Mouse (Mus musculus): Measurements from ENCODE around the gene Palm. TPM values are rescaled to one million over a fixed set of nuclear protein-coding genes. Genes with fewer than 3 reads are reported as not detected.
"Not testable (repeated sequence)": the region's sequence is repeated elsewhere in the genome, so short reads cannot be mapped to it uniquely, and the experiment has no call there.

The Palm gene
- 246 and 261 TPM in 2 replicates for polyA plus RNA-seq (2015; fragmentation: Nextera tagmentation; extraction: Ambion mirVana)

GRCm38 (mm10) chr10:79793051-79793737 is at the start of gene Palm:
Palm (plus strand) TSS chr10:79793572.
- peak within 1 kb of the TSS; percentile 95 for H3K27ac ChIP-seq
- no peaks in the 10 kb centered on the region for H3K36me3 ChIP-seq
- H3K4me2 ChIP-seq (replicated peaks), result peak within 1 kb of the TSS; percentile 93
- peak within 1 kb of the TSS; percentile 99 for H3K9ac ChIP-seq (replicated peaks)
- H3K4me3 ChIP-seq (replicated peaks), result peak within 1 kb of the TSS; percentile 96
- no peaks in the 10 kb centered on the region for H3K9me3 ChIP-seq
- H3K4me1 ChIP-seq (replicated peaks), result peaks cover 37% of the 10 kb centered on the region
- H3K27me3 ChIP-seq, result no peaks in the 10 kb centered on the region
- WGBS, result 5% methylated on average over 51 of the region's 51 CpGs
- peak; percentile 78 for ATAC-seq

DNA sequence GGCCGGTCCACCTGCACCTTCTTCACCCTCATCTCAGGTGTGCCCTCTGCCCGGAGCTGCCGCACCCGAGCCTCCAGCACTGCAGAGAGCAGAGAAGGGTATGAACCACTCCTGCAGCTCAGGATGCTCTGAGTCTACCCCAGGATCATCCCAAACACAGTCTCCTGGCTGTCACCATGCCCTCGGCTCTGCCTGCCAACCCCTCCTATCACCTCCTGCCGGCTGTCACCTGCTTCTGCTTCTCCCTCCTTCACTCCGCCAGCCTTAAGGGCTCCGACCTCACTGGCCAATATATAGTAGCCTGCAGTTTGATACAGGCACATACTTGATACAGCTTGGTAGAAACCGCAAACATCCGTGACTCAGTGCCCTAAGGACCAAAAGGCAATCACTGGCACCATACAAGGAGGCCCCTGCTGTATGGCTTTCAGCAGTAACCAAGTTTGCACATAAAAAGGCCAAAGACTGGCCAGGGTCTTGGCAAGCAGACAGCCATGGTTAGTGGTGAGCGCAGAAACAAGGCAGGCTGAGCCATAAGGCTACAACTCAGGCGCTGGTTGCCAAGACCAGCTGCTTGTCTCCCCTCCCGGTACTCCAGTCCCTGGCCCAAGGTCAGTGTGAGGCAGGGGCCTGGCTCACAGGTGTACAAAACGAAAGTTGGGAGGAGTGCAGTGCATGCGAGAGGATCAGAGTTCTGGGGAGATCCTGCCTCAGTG is 49.6 kb upstream of the Palm start:
- Histone ChIP-seq H3K36me3 (peaks cover 57% of the 10 kb centered on the region), H3K27ac (no peak overlapping the region), H3K9me3 (peaks cover 17% of the 10 kb centered on the region; the same call in 1 of the 2 replicates), H3K4me1 (replicated peaks) (peaks cover 15% of the 10 kb centered on the region), H3K27me3 (no peaks in the 10 kb centered on the region), H3K4me2 (replicated peaks) (no peak overlapping the region), H3K4me3 (replicated peaks) (no peak overlapping the region), H3K9ac (replicated peaks) (no peak overlapping the region; the same call in 1 of the 2 replicates)
- 92% methylated on average over 15 of the region's 15 CpGs for WGBS
- ATAC-seq, result no peak

GRCm38 (mm10) chr10:79745411-79745810 is 48.0 kb upstream of the Palm start:
- Histone ChIP-seq H3K4me3 (replicated peaks) (peak overlapping the region; percentile 66), H3K9ac (replicated peaks) (peak overlapping the region; percentile 73; the same call in 1 of the 2 replicates), H3K36me3 (peaks cover 41% of the 10 kb centered on the region), H3K9me3 (peaks cover 1% of the 10 kb centered on the region; the same call in 1 of the 2 replicates), H3K4me1 (replicated peaks) (peaks cover 15% of the 10 kb centered on the region), H3K27ac (no peak overlapping the region), H3K27me3 (no peaks in the 10 kb centered on the region), H3K4me2 (replicated peaks) (peak overlapping the region; percentile 80)
- ATAC-seq, result no peak
- WGBS, result 95% methylated on average over 3 of the region's 3 CpGs

DNA sequence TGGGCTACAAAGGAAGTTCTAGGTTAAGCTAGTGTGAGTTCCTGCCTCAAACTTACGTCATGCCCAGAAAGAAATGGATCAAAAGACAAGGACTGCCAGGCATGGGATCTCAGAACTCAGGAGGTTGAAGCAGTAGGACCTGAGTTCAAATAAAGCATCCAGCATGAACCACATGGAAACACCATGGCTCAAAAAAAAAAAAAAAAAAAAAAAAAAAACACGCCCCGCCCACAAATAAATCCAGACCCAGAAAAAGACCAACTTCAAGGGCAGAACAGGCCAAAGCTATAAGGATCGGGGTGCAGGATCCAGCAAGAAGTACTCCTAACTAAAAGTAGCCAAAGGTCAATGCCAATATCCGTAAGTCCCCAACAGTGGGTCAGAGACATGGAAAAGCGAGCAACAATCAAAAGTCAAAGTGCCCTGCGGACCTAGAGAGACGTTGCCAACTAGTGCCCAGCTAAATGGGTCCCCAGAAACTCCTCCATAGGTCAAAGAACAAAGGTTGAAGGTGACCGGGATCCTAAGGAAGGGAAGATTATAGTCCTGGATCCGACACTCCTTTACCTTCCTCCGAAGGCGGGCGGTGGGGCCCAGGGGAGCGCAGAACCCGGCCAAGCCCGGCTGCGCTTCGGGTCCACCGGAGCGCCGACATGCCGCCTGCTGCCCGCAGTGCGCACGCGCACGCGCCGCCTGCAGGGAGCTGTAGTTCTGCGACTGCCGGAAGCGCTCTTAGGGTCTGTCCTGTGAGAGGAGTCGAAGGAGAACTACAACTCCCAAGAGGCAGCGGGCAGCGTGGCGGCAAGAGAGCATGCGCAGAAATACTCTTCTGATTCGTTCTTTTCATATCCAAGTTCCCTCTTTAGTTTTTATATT is 47.2 kb upstream of the Palm start, which contains the start of gene Polrmt:
Gene Polrmt (minus strand): TSS at position 684 of the 876 bp plus-strand sequence.
- ATAC-seq, result peak; percentile 97
- Histone ChIP-seq H3K36me3 (peaks cover 33% of the 10 kb centered on the region), H3K4me2 (replicated peaks) (peak within 1 kb of the TSS; percentile 80), H3K4me3 (replicated peaks) (peak within 1 kb of the TSS; percentile 66), H3K9ac (replicated peaks) (peak within 1 kb of the TSS; percentile 73), H3K27ac (no peak within 1 kb of the TSS), H3K4me1 (replicated peaks) (peaks cover 15% of the 10 kb centered on the region), H3K9me3 (no peaks in the 10 kb centered on the region), H3K27me3 (no peaks in the 10 kb centered on the region)
- 4% methylated on average over 38 of the region's 38 CpGs for WGBS

DNA sequence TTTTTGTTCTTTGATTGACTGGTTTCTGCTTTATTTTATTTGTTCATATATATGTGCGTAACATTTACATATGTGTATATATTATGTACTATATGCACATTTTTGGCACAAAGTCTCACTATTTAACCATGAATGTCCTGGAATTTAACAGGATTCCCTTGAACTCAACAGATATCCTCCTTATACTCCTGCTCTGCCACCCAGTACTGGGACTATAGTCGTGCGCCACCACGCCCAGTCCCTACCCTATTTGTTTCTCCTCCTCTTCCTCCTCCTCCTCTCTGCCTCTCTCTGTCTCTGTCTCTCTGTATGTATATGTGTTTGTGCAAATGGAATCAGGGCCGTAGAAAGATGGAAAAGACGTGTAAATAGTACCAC is 46.6 kb upstream of the Palm start:
- Histone ChIP-seq H3K4me2 (replicated peaks) (peak overlapping the region; percentile 80), H3K4me3 (replicated peaks) (peak overlapping the region; percentile 24), H3K4me1 (replicated peaks) (peaks cover 15% of the 10 kb centered on the region), H3K27ac (no peak overlapping the region), H3K9ac (replicated peaks) (peak overlapping the region; percentile 50; the same call in 1 of the 2 replicates), H3K27me3 (no peaks in the 10 kb centered on the region), H3K9me3 (no peaks in the 10 kb centered on the region), H3K36me3 (peaks cover 27% of the 10 kb centered on the region)
- WGBS, result 23% methylated on average over 6 of the region's 6 CpGs
- ATAC-seq, result peak; percentile 77

DNA sequence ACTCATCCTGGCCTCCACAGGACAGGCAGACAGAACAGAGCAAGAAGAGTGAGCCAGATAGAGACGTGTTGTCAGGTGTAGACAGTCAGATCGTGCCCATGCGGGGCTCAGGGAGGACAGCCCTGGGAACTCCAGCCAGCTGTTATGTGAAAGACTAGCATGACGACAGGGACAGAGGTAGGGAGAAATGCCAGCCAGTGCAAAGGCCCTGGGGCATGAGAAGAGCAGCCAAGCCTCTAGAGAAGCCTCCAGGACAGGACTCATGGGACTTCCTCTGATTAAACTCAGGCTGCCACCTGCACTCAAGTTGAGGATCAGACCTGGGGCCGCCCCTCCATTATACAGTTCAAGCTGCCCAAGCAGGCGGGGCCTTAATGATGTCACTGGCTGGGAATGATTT is 44.9 kb upstream of the Palm start:
- no peak overlapping the region for H3K4me2 ChIP-seq (replicated peaks)
- no peak overlapping the region for H3K27ac ChIP-seq
- no peak overlapping the region for H3K9ac ChIP-seq (replicated peaks)
- WGBS, result 79% methylated on average over 6 of the region's 6 CpGs
- no peak for ATAC-seq
- peaks cover 11% of the 10 kb centered on the region for H3K36me3 ChIP-seq
- peaks cover 15% of the 10 kb centered on the region for H3K4me1 ChIP-seq (replicated peaks)
- no peaks in the 10 kb centered on the region for H3K27me3 ChIP-seq
- no peaks in the 10 kb centered on the region for H3K9me3 ChIP-seq
- H3K4me3 ChIP-seq (replicated peaks), result no peak overlapping the region

DNA sequence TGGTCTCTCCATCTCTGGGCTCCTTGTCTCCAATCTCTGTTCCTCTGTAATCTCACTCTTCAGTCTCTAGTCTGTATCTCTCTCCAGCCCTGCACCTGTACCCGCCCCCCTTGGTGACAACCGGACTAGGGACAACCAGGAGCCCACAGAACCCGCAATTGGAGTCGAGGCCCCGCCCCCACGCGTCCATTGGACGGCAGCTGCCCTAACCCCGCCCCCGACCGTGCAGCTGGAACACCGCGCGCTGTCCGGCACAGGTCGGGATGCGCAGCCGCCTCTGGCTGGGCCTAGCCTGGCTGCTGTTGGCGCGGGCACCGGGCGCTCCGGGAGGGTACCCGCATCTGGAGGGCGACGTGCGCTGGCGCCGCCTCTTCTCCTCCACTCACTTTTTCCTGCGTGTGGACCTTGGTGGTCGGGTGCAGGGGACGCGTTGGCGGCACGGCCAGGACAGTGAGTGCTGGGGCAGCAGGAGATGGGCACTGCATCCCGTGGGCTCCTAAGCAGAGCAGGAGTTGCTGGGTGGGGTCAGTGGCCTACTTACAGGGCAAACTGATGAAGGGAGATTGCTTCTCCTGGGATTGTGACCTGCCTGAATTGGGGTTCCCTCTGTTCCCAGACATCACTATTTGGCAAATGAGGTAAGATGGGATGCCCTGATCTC is 38.4 kb upstream of the Palm start, which contains the start of gene Fgf22:
Gene Fgf22 (plus strand): TSS at position 221 of the 661 bp plus-strand sequence.
- Histone ChIP-seq H3K36me3 (peaks cover 42% of the 10 kb centered on the region), H3K9ac (replicated peaks) (peak within 1 kb of the TSS; percentile 62), H3K9me3 (no peaks in the 10 kb centered on the region), H3K4me3 (replicated peaks) (peak within 1 kb of the TSS; percentile 43), H3K4me2 (replicated peaks) (peak within 1 kb of the TSS; percentile 74), H3K4me1 (replicated peaks) (peaks cover 13% of the 10 kb centered on the region), H3K27me3 (0 out of 2 replicates have a peak, but pooled peaks cover 3% of the 10 kb centered on the region), H3K27ac (no peak within 1 kb of the TSS)
- WGBS, result 1% methylated on average over 36 of the region's 36 CpGs
- peak; percentile 90 for ATAC-seq

DNA sequence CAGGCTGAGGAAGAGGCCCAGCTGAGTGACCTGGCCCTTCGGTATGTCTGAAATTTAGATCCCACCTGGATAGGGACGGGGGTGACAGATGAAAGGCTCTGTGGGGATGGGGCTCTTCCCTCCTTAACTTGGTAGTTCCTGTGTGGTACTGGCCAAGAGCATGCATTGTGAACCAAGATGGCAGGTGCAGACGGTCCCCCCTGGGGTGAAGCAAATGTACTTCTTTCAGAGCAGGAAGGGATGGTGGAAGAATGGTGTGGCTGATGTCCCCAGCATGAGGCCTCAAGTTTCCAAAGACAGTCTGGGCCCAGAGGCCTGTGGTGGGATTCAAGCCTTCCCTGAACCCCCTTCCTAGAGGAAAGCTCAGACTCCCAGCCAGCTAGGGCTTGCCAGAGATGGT is 37.5 kb upstream of the Palm start:
- peaks cover 50% of the 10 kb centered on the region for H3K36me3 ChIP-seq
- H3K4me2 ChIP-seq (replicated peaks), result no peak overlapping the region
- no peak for ATAC-seq
- 83% methylated on average over 3 of the region's 3 CpGs for WGBS
- H3K9me3 ChIP-seq, result no peaks in the 10 kb centered on the region
- H3K4me3 ChIP-seq (replicated peaks), result no peak overlapping the region
- no peak overlapping the region for H3K27ac ChIP-seq
- H3K4me1 ChIP-seq (replicated peaks), result peaks cover 13% of the 10 kb centered on the region
- H3K9ac ChIP-seq (replicated peaks), result no peak overlapping the region
- H3K27me3 ChIP-seq, result 0 out of 2 replicates have a peak, but pooled peaks cover 3% of the 10 kb centered on the region

GRCm38 (mm10) chr10:79756660-79757059 is 36.7 kb upstream of the Palm start:
- Histone ChIP-seq H3K4me3 (replicated peaks) (no peak overlapping the region), H3K9ac (replicated peaks) (no peak overlapping the region), H3K4me2 (replicated peaks) (no peak overlapping the region), H3K27me3 (0 out of 2 replicates have a peak, but pooled peaks cover 3% of the 10 kb centered on the region), H3K4me1 (replicated peaks) (peaks cover 13% of the 10 kb centered on the region), H3K36me3 (peaks cover 58% of the 10 kb centered on the region), H3K9me3 (no peaks in the 10 kb centered on the region), H3K27ac (no peak overlapping the region)
- 93% methylated on average over 24 of the region's 24 CpGs for WGBS
- no peak for ATAC-seq

- peaks cover 68% of the 10 kb centered on the region for H3K36me3 ChIP-seq
Measured at GRCm38 (mm10) chr10:79759675-79760074, 33.7 kb upstream of the Palm start.

GRCm38 (mm10) chr10:79760603-79761143 is 32.7 kb upstream of the Palm start:
- Histone ChIP-seq H3K4me1 (replicated peaks) (peaks cover 25% of the 10 kb centered on the region), H3K36me3 (peaks cover 67% of the 10 kb centered on the region), H3K4me2 (replicated peaks) (no peak overlapping the region), H3K27ac (no peak overlapping the region), H3K9me3 (no peaks in the 10 kb centered on the region), H3K27me3 (0 out of 2 replicates have a peak, but pooled peaks cover under 1% of the 10 kb centered on the region), H3K9ac (replicated peaks) (no peak overlapping the region), H3K4me3 (replicated peaks) (no peak overlapping the region)
- 92% methylated on average over 11 of the region's 11 CpGs for WGBS
- no peak for ATAC-seq

More at GRCm38 (mm10) chr10:79759675-79760074, 33.7 kb upstream of the Palm start:
- H3K9ac ChIP-seq (replicated peaks); H3K27ac ChIP-seq; H3K4me2 ChIP-seq (replicated peaks); ATAC-seq; H3K9me3 ChIP-seq; H3K4me3 ChIP-seq (replicated peaks); H3K27me3 ChIP-seq: not testable (repeated sequence)
- 89% methylated on average over 1 of the region's 1 CpGs for WGBS
- peaks cover 25% of the 10 kb centered on the region for H3K4me1 ChIP-seq (replicated peaks)

All from midbrain, embryonic 13.5 days (tissue).